Mouse (Mus musculus): Measurements from ENCODE around the gene Rhcg. TPM values are rescaled to one million over a fixed set of nuclear protein-coding genes. Genes with fewer than 3 reads are reported as not detected.
A peak's percentile ranks its signal among the peaks of the same experiment; 100 is the strongest.

The Rhcg gene
- polyA plus RNA-seq, 1 experiment from 2014 or later: 5.5 TPM

DNA sequence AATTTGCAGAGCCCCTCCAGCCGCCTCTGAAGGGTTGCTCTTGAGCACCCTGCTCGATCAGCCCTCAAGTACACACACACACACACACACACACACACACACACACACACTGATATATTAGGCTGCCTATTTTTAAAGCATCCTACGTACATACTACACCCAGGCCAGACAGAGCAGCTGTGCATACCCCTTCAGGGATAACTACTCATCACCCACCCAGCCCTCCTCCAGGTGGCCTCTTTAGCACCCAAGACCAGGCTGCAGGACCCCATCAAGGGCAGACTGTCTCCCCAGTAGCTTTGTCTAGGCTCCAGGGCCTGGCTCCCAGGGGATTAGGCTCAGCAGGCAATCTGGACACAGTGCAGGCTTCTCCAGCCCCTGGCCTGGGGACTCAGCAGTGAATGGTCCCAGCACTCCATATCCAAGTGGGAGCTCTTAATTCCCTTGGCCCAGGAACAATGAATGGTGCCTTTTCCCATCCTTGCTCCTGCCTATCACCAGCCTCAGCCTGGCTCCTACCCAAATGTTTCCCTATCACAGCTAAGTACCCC, 26.8 kb downstream of the Rhcg start:
- ATAC-seq (replicated peaks; ENCODE audit: low FRiP score) (peak; percentile 5), DNase-seq (ENCODE audit: low spot score) (peak; percentile 69)
- 7% methylated on average over 3 of the region's 3 CpGs for WGBS
- peaks cover 5% of the 10 kb centered on the region; the same call in 1 of the 2 replicates for H3K9me3 ChIP-seq (ENCODE audit: control insufficient read depth, low read length)
- H3K9ac ChIP-seq (ENCODE audit: low read length): peak overlapping the region; percentile 44
- H3K4me1 ChIP-seq (replicated peaks; ENCODE audit: control insufficient read depth, insufficient read depth, low read length): peaks cover 39% of the 10 kb centered on the region
- no peak overlapping the region for H3K4me3 ChIP-seq (ENCODE audit: low read depth, low read length)
- peak overlapping the region; percentile 95 for H3K27ac ChIP-seq (ENCODE audit: low read depth, low read length)
- H3K27me3 ChIP-seq (ENCODE audit: control insufficient read depth, insufficient read depth, low read length): peaks cover 12% of the 10 kb centered on the region
- H3K36me3 ChIP-seq (ENCODE audit: control insufficient read depth, insufficient read depth, low read length): no peaks in the 10 kb centered on the region
- peak overlapping the region; percentile 48; the same call in 1 of the 2 replicates for H3K4me2 ChIP-seq (ENCODE audit: low read depth, low read length, severe bottlenecking)

DNA sequence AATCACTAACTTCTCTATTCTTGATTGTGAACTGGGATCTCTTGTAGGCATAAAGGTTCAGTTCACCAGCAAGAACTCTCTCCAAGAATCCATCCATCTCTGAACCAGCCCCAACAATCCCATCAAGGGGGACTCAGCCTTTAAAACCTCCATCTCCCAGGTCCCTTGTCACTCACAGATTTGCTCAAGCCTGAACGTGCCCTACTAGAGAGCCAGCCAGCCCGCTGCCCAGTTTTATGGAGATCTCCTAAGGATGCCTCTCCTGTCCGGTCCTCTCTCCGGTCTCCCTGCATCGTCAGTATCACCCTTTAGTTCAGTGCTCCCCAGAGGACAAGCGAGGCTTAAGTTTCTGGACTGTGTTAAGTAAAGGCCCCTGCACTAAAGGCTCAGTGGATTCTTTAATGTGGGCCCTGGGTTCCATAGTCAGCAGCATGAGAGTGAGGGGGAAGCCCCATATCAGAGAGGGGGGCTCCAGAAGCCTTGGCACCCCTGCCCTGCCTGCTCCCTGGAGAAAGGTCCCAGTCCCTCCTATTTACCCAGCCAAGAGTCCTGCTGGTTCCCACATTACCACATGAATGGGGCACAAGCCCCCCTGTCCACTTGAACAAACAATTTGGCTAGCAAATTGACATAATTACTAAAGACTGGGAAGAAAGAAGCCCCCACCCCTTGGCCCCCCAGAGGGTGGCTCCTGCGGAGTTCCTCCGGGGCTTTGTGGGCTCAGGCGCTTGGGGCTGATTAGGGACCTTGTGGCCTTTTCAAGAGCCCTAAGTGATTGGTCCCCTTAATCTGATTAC, 27.5 kb downstream of the Rhcg start:
- Histone ChIP-seq H3K27ac (ENCODE audit: low read depth, low read length) (peak overlapping the region; percentile 95), H3K9me3 (ENCODE audit: control insufficient read depth, low read length) (peaks cover 5% of the 10 kb centered on the region; the same call in 1 of the 2 replicates), H3K36me3 (ENCODE audit: control insufficient read depth, insufficient read depth, low read length) (no peaks in the 10 kb centered on the region), H3K9ac (ENCODE audit: low read length) (peak overlapping the region; percentile 21), H3K4me3 (ENCODE audit: low read depth, low read length) (no peak overlapping the region), H3K27me3 (ENCODE audit: control insufficient read depth, insufficient read depth, low read length) (peaks cover 12% of the 10 kb centered on the region), H3K4me1 (replicated peaks; ENCODE audit: control insufficient read depth, insufficient read depth, low read length) (peaks cover 39% of the 10 kb centered on the region), H3K4me2 (ENCODE audit: low read depth, low read length, severe bottlenecking) (0 out of 2 replicates have a peak overlapping the region, but pooled peaks have one; percentile 1)
- peak; percentile 63 for ATAC-seq (replicated peaks; ENCODE audit: low FRiP score)
- 4% methylated on average over 9 of the region's 9 CpGs for WGBS
- DNase-seq (ENCODE audit: low spot score): peak; percentile 79

- no peak overlapping the region for H3K4me2 ChIP-seq (ENCODE audit: low read depth, low read length, severe bottlenecking)
- H3K27me3 ChIP-seq (ENCODE audit: control insufficient read depth, insufficient read depth, low read length): peaks cover 9% of the 10 kb centered on the region
- peaks cover 32% of the 10 kb centered on the region for H3K4me1 ChIP-seq (replicated peaks; ENCODE audit: control insufficient read depth, insufficient read depth, low read length)
- ATAC-seq (replicated peaks; ENCODE audit: low FRiP score) (no peak), DNase-seq (ENCODE audit: low spot score) (no peak)
- H3K4me3 ChIP-seq (ENCODE audit: low read depth, low read length): no peak overlapping the region
- no peaks in the 10 kb centered on the region for H3K36me3 ChIP-seq (ENCODE audit: control insufficient read depth, insufficient read depth, low read length)
- no peak overlapping the region for H3K9ac ChIP-seq (ENCODE audit: low read length)
- H3K27ac ChIP-seq (ENCODE audit: low read depth, low read length): no peak overlapping the region
- H3K9me3 ChIP-seq (ENCODE audit: control insufficient read depth, low read length): peaks cover 5% of the 10 kb centered on the region; the same call in 1 of the 2 replicates
- WGBS: 87% methylated on average over 3 of the region's 3 CpGs
Observed at GRCm38 (mm10) chr7:79588284-79588683, 29.2 kb downstream of the Rhcg start.

- ATAC-seq (replicated peaks; ENCODE audit: low FRiP score) (peak; percentile 74), DNase-seq (ENCODE audit: low spot score) (peak; percentile 82)
- no peaks in the 10 kb centered on the region for H3K36me3 ChIP-seq (ENCODE audit: control insufficient read depth, insufficient read depth, low read length)
- WGBS: 1% methylated on average over 20 of the region's 20 CpGs
- H3K9ac ChIP-seq (ENCODE audit: low read length): peak overlapping the region; percentile 56; the same call in 1 of the 2 replicates
- peak overlapping the region; percentile 22 for H3K4me3 ChIP-seq (ENCODE audit: low read depth, low read length)
- peaks cover 34% of the 10 kb centered on the region for H3K4me1 ChIP-seq (replicated peaks; ENCODE audit: control insufficient read depth, insufficient read depth, low read length)
- H3K4me2 ChIP-seq (ENCODE audit: low read depth, low read length, severe bottlenecking): peak overlapping the region; percentile 46
- H3K9me3 ChIP-seq (ENCODE audit: control insufficient read depth, low read length): no peaks in the 10 kb centered on the region
- no peaks in the 10 kb centered on the region for H3K27me3 ChIP-seq (ENCODE audit: control insufficient read depth, insufficient read depth, low read length)
- peak overlapping the region; percentile 98 for H3K27ac ChIP-seq (ENCODE audit: low read depth, low read length)
Observed at GRCm38 (mm10) chr7:79578851-79579241, 38.6 kb downstream of the Rhcg start.

- ATAC-seq (replicated peaks; ENCODE audit: low FRiP score): peak; percentile 43
- Histone ChIP-seq H3K4me3 (ENCODE audit: low read depth, low read length) (peak overlapping the region; percentile 22; the same call in 1 of the 2 replicates), H3K4me1 (replicated peaks; ENCODE audit: control insufficient read depth, insufficient read depth, low read length) (peaks cover 34% of the 10 kb centered on the region), H3K27me3 (ENCODE audit: control insufficient read depth, insufficient read depth, low read length) (no peaks in the 10 kb centered on the region), H3K27ac (ENCODE audit: low read depth, low read length) (peak overlapping the region; percentile 98), H3K36me3 (ENCODE audit: control insufficient read depth, insufficient read depth, low read length) (no peaks in the 10 kb centered on the region), H3K4me2 (ENCODE audit: low read depth, low read length, severe bottlenecking) (peak overlapping the region; percentile 46), H3K9ac (ENCODE audit: low read length) (peak overlapping the region; percentile 56), H3K9me3 (ENCODE audit: control insufficient read depth, low read length) (no peaks in the 10 kb centered on the region)
- peak; percentile 80 for DNase-seq (ENCODE audit: low spot score)
- 2% methylated on average over 25 of the region's 25 CpGs for WGBS
Observed at GRCm38 (mm10) chr7:79577931-79578850, 39.3 kb downstream of the Rhcg start.

GRCm38 (mm10) chr7:79577096-79577874, 40.2 kb downstream of the Rhcg start:
- Histone ChIP-seq H3K4me2 (ENCODE audit: low read depth, low read length, severe bottlenecking) (peak overlapping the region; percentile 46; the same call in 1 of the 2 replicates), H3K36me3 (ENCODE audit: control insufficient read depth, insufficient read depth, low read length) (no peaks in the 10 kb centered on the region), H3K27ac (ENCODE audit: low read depth, low read length) (peak overlapping the region; percentile 98), H3K27me3 (ENCODE audit: control insufficient read depth, insufficient read depth, low read length) (no peaks in the 10 kb centered on the region), H3K4me1 (replicated peaks; ENCODE audit: control insufficient read depth, insufficient read depth, low read length) (peaks cover 39% of the 10 kb centered on the region), H3K4me3 (ENCODE audit: low read depth, low read length) (no peak overlapping the region), H3K9me3 (ENCODE audit: control insufficient read depth, low read length) (no peaks in the 10 kb centered on the region), H3K9ac (ENCODE audit: low read length) (peak overlapping the region; percentile 56)
- DNase-seq (ENCODE audit: low spot score) (peak; percentile 66), ATAC-seq (replicated peaks; ENCODE audit: low FRiP score) (peak; percentile 59)
- 3% methylated on average over 12 of the region's 12 CpGs for WGBS

DNA sequence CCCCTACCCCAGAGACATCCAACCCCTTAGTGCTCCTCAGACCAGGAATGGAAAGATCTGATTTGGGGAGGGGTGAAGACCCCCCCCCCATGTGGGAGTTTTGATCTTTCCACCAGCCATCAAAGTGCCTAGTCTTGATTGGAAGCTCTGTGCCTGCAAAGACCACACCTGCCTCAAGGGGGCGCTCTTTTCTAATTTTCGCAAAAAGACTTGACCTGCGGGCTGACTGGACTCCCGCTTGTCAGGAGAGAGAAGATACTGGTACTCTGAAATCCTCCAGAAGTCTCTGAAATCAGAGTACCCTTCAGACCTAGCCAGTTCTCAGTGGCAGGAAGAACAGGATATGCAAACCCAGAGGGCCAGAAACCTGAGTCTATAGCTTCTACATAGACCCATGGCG, 40.8 kb downstream of the Rhcg start:
- Histone ChIP-seq H3K36me3 (ENCODE audit: control insufficient read depth, insufficient read depth, low read length) (no peaks in the 10 kb centered on the region), H3K9ac (ENCODE audit: low read length) (peak overlapping the region; percentile 56; the same call in 1 of the 2 replicates), H3K27ac (ENCODE audit: low read depth, low read length) (peak overlapping the region; percentile 98), H3K4me1 (replicated peaks; ENCODE audit: control insufficient read depth, insufficient read depth, low read length) (peaks cover 43% of the 10 kb centered on the region), H3K27me3 (ENCODE audit: control insufficient read depth, insufficient read depth, low read length) (no peaks in the 10 kb centered on the region), H3K4me3 (ENCODE audit: low read depth, low read length) (no peak overlapping the region), H3K4me2 (ENCODE audit: low read depth, low read length, severe bottlenecking) (no peak overlapping the region), H3K9me3 (ENCODE audit: control insufficient read depth, low read length) (no peaks in the 10 kb centered on the region)
- ATAC-seq (replicated peaks; ENCODE audit: low FRiP score): no peak
- WGBS: 7% methylated on average over 5 of the region's 5 CpGs
- DNase-seq (ENCODE audit: low spot score): peak; percentile 88

All from forebrain, embryonic 11.5 days (tissue).